Mouse (Mus musculus) forebrain, embryonic 11.5 days (tissue): ENCODE results near the gene Yif1a. TPM values are rescaled to one million over a fixed set of nuclear protein-coding genes. Genes with fewer than 3 reads are reported as not detected.

Experiments
- ATAC-seq: fragments of 200-750 bp; cut with Nextera tagmentation; replicated peaks from 2 replicates; pipeline ENCODE4 v1.8.0; 2017; ENCODE audit warnings: moderate TSS enrichment; ENCODE audit not compliant: low FRiP score
- DNase-seq: peaks from one replicate; pipeline ENCODE4 v3.0.0-alpha.2; 2017; ENCODE audit warnings: low spot score
- H3K27ac ChIP-seq: fragments of 300-500 bp; sonication (generic); 2 replicates; pipeline ENCODE4 v1.5.1; 2014; ENCODE audit warnings: low read depth, low read length
- H3K27me3 ChIP-seq: fragments of 300-500 bp; sonication (generic); 2 replicates; pipeline ENCODE4 v1.6.1; 2014; ENCODE audit warnings: mild to moderate bottlenecking, low read length, mixed read lengths; ENCODE audit not compliant: control insufficient read depth, insufficient read depth
- H3K36me3 ChIP-seq: fragments of 300-500 bp; sonication (generic); 2 replicates; pipeline ENCODE4 v1.6.1; 2014; ENCODE audit warnings: mild to moderate bottlenecking, low read length, moderate library complexity, mixed read lengths; ENCODE audit not compliant: control insufficient read depth, insufficient read depth
- H3K4me1 ChIP-seq: fragments of 300-500 bp; sonication (generic); replicated peaks from 2 replicates; pipeline ENCODE4 v1.6.1; 2014; ENCODE audit warnings: low read length, mixed read lengths; ENCODE audit not compliant: control insufficient read depth, insufficient read depth
- H3K4me2 ChIP-seq: fragments of 300-500 bp; sonication (generic); 2 replicates; pipeline ENCODE4 v1.6.1; 2014; ENCODE audit warnings: low read depth, mild to moderate bottlenecking, low read length, moderate library complexity, mixed read lengths; ENCODE audit not compliant: severe bottlenecking
- H3K4me3 ChIP-seq: fragments of 300-500 bp; sonication (generic); 2 replicates; pipeline ENCODE4 v1.5.1; 2014; ENCODE audit warnings: low read depth, low read length
- H3K9ac ChIP-seq: fragments of 300-500 bp; sonication (generic); 2 replicates; pipeline ENCODE4 v1.6.1; 2014; ENCODE audit warnings: low read length
- H3K9me3 ChIP-seq: fragments of 300-500 bp; sonication (generic); 2 replicates; pipeline ENCODE4 v1.6.1; 2016; ENCODE audit warnings: low read length, mixed read lengths; ENCODE audit not compliant: control insufficient read depth
- WGBS: fragments of 180-500 bp; shearing (Covaris S2); extraction: QIAGEN DNeasy Blood & Tissue Kit; methylation state at CpG from one replicate; pipeline ENCODE4 v1.1.7; 2014; 5-methylcytosine and 5-hydroxymethylcytosine counted together
- polyA plus RNA-seq: library from polyadenylated mRNA; unstranded; fragments of >200 nt; fragmentation: Nextera tagmentation; extraction: Ambion mirVana; gene quantifications from 2 replicates; pipeline ENCODE4 v1.2.1, GENCODE M21; 2014

Yif1a gene
- polyA plus RNA-seq, 1 experiment from 2014 or later = 69.5 TPM

GRCm38 (mm10) chr19:5049325-5049724 is 39.0 kb upstream of the Yif1a start:
- Histone ChIP-seq H3K9ac (no peak overlapping the region), H3K4me1 (peaks cover 11% of the 10 kb centered on the region), H3K4me3 (no peak overlapping the region), H3K27ac (no peak overlapping the region), H3K27me3 (peaks cover 23% of the 10 kb centered on the region), H3K9me3 (no peaks in the 10 kb centered on the region), H3K4me2 (no peak overlapping the region), H3K36me3 (no peaks in the 10 kb centered on the region; the same call in 1 of the 2 replicates)
- 69% methylated on average over 6 of the region's 6 CpGs for WGBS
- no peak for ATAC-seq
- no peak for DNase-seq

GRCm38 (mm10) chr19:5050047-5050905 is 38.1 kb upstream of the Yif1a start, which contains the start of gene Rin1:
Gene Rin1, plus strand, starts transcription at chr19:5050481.
- peaks cover 11% of the 10 kb centered on the region for H3K4me1 ChIP-seq
- H3K27ac ChIP-seq = no peak within 1 kb of the TSS
- DNase-seq (peak; percentile 75), ATAC-seq (0 out of 2 replicates have a peak, but pooled peaks have one; percentile 39)
- H3K9me3 ChIP-seq = no peaks in the 10 kb centered on the region
- H3K27me3 ChIP-seq = peaks cover 23% of the 10 kb centered on the region
- H3K4me3 ChIP-seq = no peak within 1 kb of the TSS
- H3K4me2 ChIP-seq = no peak within 1 kb of the TSS; the same call in 1 of the 2 replicates
- no peak within 1 kb of the TSS for H3K9ac ChIP-seq
- H3K36me3 ChIP-seq = no peaks in the 10 kb centered on the region; the same call in 1 of the 2 replicates
- 16% methylated on average over 14 of the region's 14 CpGs for WGBS

GRCm38 (mm10) chr19:5051031-5051430 is 37.3 kb upstream of the Yif1a start:
- Histone ChIP-seq H3K4me1 (peaks cover 11% of the 10 kb centered on the region), H3K27ac (no peak overlapping the region), H3K4me3 (no peak overlapping the region), H3K36me3 (no peaks in the 10 kb centered on the region; the same call in 1 of the 2 replicates), H3K4me2 (no peak overlapping the region; the same call in 1 of the 2 replicates), H3K9ac (no peak overlapping the region), H3K9me3 (no peaks in the 10 kb centered on the region), H3K27me3 (peaks cover 23% of the 10 kb centered on the region)
- WGBS = 6% methylated on average over 17 of the region's 17 CpGs
- no peak for DNase-seq
- no peak for ATAC-seq

GRCm38 (mm10) chr19:5051515-5051914 is 36.8 kb upstream of the Yif1a start:
- Histone ChIP-seq H3K4me2 (no peak overlapping the region; the same call in 1 of the 2 replicates), H3K4me3 (no peak overlapping the region), H3K36me3 (no peaks in the 10 kb centered on the region; the same call in 1 of the 2 replicates), H3K9ac (no peak overlapping the region), H3K27ac (no peak overlapping the region), H3K27me3 (peaks cover 23% of the 10 kb centered on the region), H3K4me1 (peaks cover 11% of the 10 kb centered on the region), H3K9me3 (no peaks in the 10 kb centered on the region)
- ATAC-seq (no peak), DNase-seq (no peak)
- WGBS = 44% methylated on average over 3 of the region's 3 CpGs

GRCm38 (mm10) chr19:5052166-5052822 is 36.0 kb upstream of the Yif1a start:
- H3K9ac ChIP-seq = no peak overlapping the region
- H3K4me1 ChIP-seq = peaks cover 11% of the 10 kb centered on the region
- no peak overlapping the region for H3K4me2 ChIP-seq
- peaks cover 23% of the 10 kb centered on the region for H3K27me3 ChIP-seq
- H3K27ac ChIP-seq = no peak overlapping the region
- no peak for ATAC-seq
- peak; percentile 55 for DNase-seq
- no peak overlapping the region for H3K4me3 ChIP-seq
- H3K36me3 ChIP-seq = no peaks in the 10 kb centered on the region; the same call in 1 of the 2 replicates
- H3K9me3 ChIP-seq = no peaks in the 10 kb centered on the region
- 37% methylated on average over 25 of the region's 25 CpGs for WGBS

GRCm38 (mm10) chr19:5052853-5053252 is 35.5 kb upstream of the Yif1a start:
- peaks cover 11% of the 10 kb centered on the region for H3K4me1 ChIP-seq
- ATAC-seq (no peak), DNase-seq (peak; percentile 48)
- peaks cover 23% of the 10 kb centered on the region for H3K27me3 ChIP-seq
- H3K27ac ChIP-seq = no peak overlapping the region
- H3K9ac ChIP-seq = no peak overlapping the region
- no peaks in the 10 kb centered on the region for H3K9me3 ChIP-seq
- H3K4me3 ChIP-seq = no peak overlapping the region
- no peak overlapping the region for H3K4me2 ChIP-seq
- H3K36me3 ChIP-seq = no peaks in the 10 kb centered on the region; the same call in 1 of the 2 replicates
- 69% methylated on average over 17 of the region's 17 CpGs for WGBS

- peaks cover 14% of the 10 kb centered on the region for H3K4me1 ChIP-seq
These were observed 34.4 kb upstream of the Yif1a start for GRCm38 (mm10) chr19:5053909-5054308.

GRCm38 (mm10) chr19:5056251-5056650 is 32.1 kb upstream of the Yif1a start:
- ATAC-seq (peak; percentile 57), DNase-seq (peak; percentile 82)
- no peak overlapping the region for H3K4me2 ChIP-seq
- H3K27ac ChIP-seq = no peak overlapping the region
- H3K27me3 ChIP-seq = peaks cover 18% of the 10 kb centered on the region
- WGBS = 14% methylated on average over 6 of the region's 6 CpGs
- no peaks in the 10 kb centered on the region for H3K36me3 ChIP-seq
- peaks cover 11% of the 10 kb centered on the region; the same call in 1 of the 2 replicates for H3K4me1 ChIP-seq
- H3K4me3 ChIP-seq = no peak overlapping the region
- H3K9ac ChIP-seq = no peak overlapping the region
- H3K9me3 ChIP-seq = no peaks in the 10 kb centered on the region

More at GRCm38 (mm10) chr19:5053909-5054308, 34.4 kb upstream of the Yif1a start:
- Histone ChIP-seq H3K9me3 (no peaks in the 10 kb centered on the region), H3K4me2 (no peak overlapping the region), H3K9ac (no peak overlapping the region), H3K27me3 (peaks cover 23% of the 10 kb centered on the region), H3K4me3 (no peak overlapping the region), H3K27ac (no peak overlapping the region), H3K36me3 (no peaks in the 10 kb centered on the region)
- no peak for ATAC-seq
- DNase-seq = peak; percentile 84
- 18% methylated on average over 9 of the region's 9 CpGs for WGBS
